Mouse (Mus musculus): ENCODE results near the gene Klc4. TPM values are rescaled to one million over a fixed set of nuclear protein-coding genes. Genes with fewer than 3 reads are reported as not detected.

The Klc4 gene
- polyA plus RNA-seq, 1 experiment from 2014 or later, result 29.1 TPM

GRCm38 (mm10) chr17:46624598-46624997 is 21.2 kb downstream of the Klc4 start:
- 64% methylated on average over 12 of the region's 12 CpGs for WGBS
- Histone ChIP-seq H3K27me3 (ENCODE audit: poor library complexity, severe bottlenecking) (no peaks in the 10 kb centered on the region), H3K27ac (peak overlapping the region; percentile 48)

GRCm38 (mm10) chr17:46623819-46624557 is 21.8 kb downstream of the Klc4 start:
- Histone ChIP-seq H3K9me3 (0 out of 2 replicates have a peak, but pooled peaks cover 4% of the 10 kb centered on the region), H3K27me3 (ENCODE audit: poor library complexity, severe bottlenecking) (no peaks in the 10 kb centered on the region), H3K36me3 (replicated peaks) (peaks cover 10% of the 10 kb centered on the region), H3K27ac (peak overlapping the region; percentile 48), H3K4me3 (peak overlapping the region; percentile 8; the same call in 1 of the 2 replicates), H3K4me1 (peaks cover 93% of the 10 kb centered on the region)
- 47% methylated on average over 10 of the region's 10 CpGs for WGBS
- DNase-seq (ENCODE audit: extremely low spot score, low spot score), result no peak

More at GRCm38 (mm10) chr17:46624598-46624997, 21.2 kb downstream of the Klc4 start:
- H3K4me1 ChIP-seq, result peaks cover 91% of the 10 kb centered on the region
- peaks cover 10% of the 10 kb centered on the region for H3K36me3 ChIP-seq (replicated peaks)
- H3K4me3 ChIP-seq, result peak overlapping the region; percentile 8; the same call in 1 of the 2 replicates
- DNase-seq (ENCODE audit: extremely low spot score, low spot score), result no peak
- 0 out of 2 replicates have a peak, but pooled peaks cover 4% of the 10 kb centered on the region for H3K9me3 ChIP-seq

- DNase-seq (ENCODE audit: extremely low spot score, low spot score), result no peak
- Histone ChIP-seq H3K36me3 (replicated peaks) (peaks cover 10% of the 10 kb centered on the region), H3K27ac (peak overlapping the region; percentile 48), H3K27me3 (ENCODE audit: poor library complexity, severe bottlenecking) (no peaks in the 10 kb centered on the region), H3K4me3 (no peak overlapping the region; the same call in 1 of the 2 replicates), H3K9me3 (0 out of 2 replicates have a peak, but pooled peaks cover 4% of the 10 kb centered on the region), H3K4me1 (peaks cover 99% of the 10 kb centered on the region)
- WGBS, result 85% methylated on average over 11 of the region's 11 CpGs
Measured at GRCm38 (mm10) chr17:46622269-46622668, 23.6 kb downstream of the Klc4 start.

GRCm38 (mm10) chr17:46621324-46621723 is 24.5 kb downstream of the Klc4 start:
- 0 out of 2 replicates have a peak, but pooled peaks cover 4% of the 10 kb centered on the region for H3K9me3 ChIP-seq
- H3K36me3 ChIP-seq (replicated peaks), result peaks cover 10% of the 10 kb centered on the region
- H3K27me3 ChIP-seq (ENCODE audit: poor library complexity, severe bottlenecking), result no peaks in the 10 kb centered on the region
- no peak overlapping the region for H3K27ac ChIP-seq
- no peak overlapping the region for H3K4me3 ChIP-seq
- DNase-seq (ENCODE audit: extremely low spot score, low spot score), result no peak
- 83% methylated on average over 15 of the region's 15 CpGs for WGBS
- H3K4me1 ChIP-seq, result peaks cover 99% of the 10 kb centered on the region

- DNase-seq (ENCODE audit: extremely low spot score, low spot score), result no peak
- Histone ChIP-seq H3K36me3 (replicated peaks) (peaks cover 13% of the 10 kb centered on the region), H3K4me3 (peak overlapping the region; percentile 44), H3K27me3 (ENCODE audit: poor library complexity, severe bottlenecking) (no peaks in the 10 kb centered on the region), H3K4me1 (peaks cover 97% of the 10 kb centered on the region), H3K9me3 (0 out of 2 replicates have a peak, but pooled peaks cover 4% of the 10 kb centered on the region), H3K27ac (peak overlapping the region; percentile 96)
- WGBS, result 29% methylated on average over 16 of the region's 16 CpGs
Measured at GRCm38 (mm10) chr17:46619683-46620357, 26.0 kb downstream of the Klc4 start.

- Histone ChIP-seq H3K4me1 (peaks cover 96% of the 10 kb centered on the region), H3K4me3 (peak overlapping the region; percentile 44)
- 2% methylated on average over 27 of the region's 27 CpGs for WGBS
Measured at GRCm38 (mm10) chr17:46618769-46619682, 26.8 kb downstream of the Klc4 start.

GRCm38 (mm10) chr17:46618394-46618768 is 27.4 kb downstream of the Klc4 start:
- Histone ChIP-seq H3K9me3 (0 out of 2 replicates have a peak, but pooled peaks cover 4% of the 10 kb centered on the region), H3K4me1 (peaks cover 96% of the 10 kb centered on the region), H3K4me3 (peak overlapping the region; percentile 44), H3K27me3 (ENCODE audit: poor library complexity, severe bottlenecking) (no peaks in the 10 kb centered on the region), H3K27ac (peak overlapping the region; percentile 96), H3K36me3 (replicated peaks) (peaks cover 13% of the 10 kb centered on the region)
- WGBS, result under 1% methylated on average over 6 of the region's 6 CpGs
- DNase-seq (ENCODE audit: extremely low spot score, low spot score), result peak; percentile 50

More at GRCm38 (mm10) chr17:46618769-46619682, 26.8 kb downstream of the Klc4 start:
- Histone ChIP-seq H3K27me3 (ENCODE audit: poor library complexity, severe bottlenecking) (no peaks in the 10 kb centered on the region), H3K27ac (peak overlapping the region; percentile 96), H3K36me3 (replicated peaks) (peaks cover 13% of the 10 kb centered on the region), H3K9me3 (0 out of 2 replicates have a peak, but pooled peaks cover 4% of the 10 kb centered on the region)
- peak; percentile 68 for DNase-seq (ENCODE audit: extremely low spot score, low spot score)

- H3K4me3 ChIP-seq, result peak overlapping the region; percentile 44
- H3K9me3 ChIP-seq, result 0 out of 2 replicates have a peak, but pooled peaks cover 4% of the 10 kb centered on the region
- peak overlapping the region; percentile 96 for H3K27ac ChIP-seq
- peaks cover 13% of the 10 kb centered on the region for H3K36me3 ChIP-seq (replicated peaks)
- H3K27me3 ChIP-seq (ENCODE audit: poor library complexity, severe bottlenecking), result no peaks in the 10 kb centered on the region
- 63% methylated on average over 12 of the region's 12 CpGs for WGBS
- no peak for DNase-seq (ENCODE audit: extremely low spot score, low spot score)
- H3K4me1 ChIP-seq, result peaks cover 96% of the 10 kb centered on the region
Measured at GRCm38 (mm10) chr17:46617799-46618198, 28.0 kb downstream of the Klc4 start.

- WGBS, result 39% methylated on average over 3 of the region's 3 CpGs
- Histone ChIP-seq H3K9me3 (no peaks in the 10 kb centered on the region), H3K27ac (peak overlapping the region; percentile 79), H3K27me3 (ENCODE audit: poor library complexity, severe bottlenecking) (no peaks in the 10 kb centered on the region), H3K4me3 (0 out of 2 replicates have a peak overlapping the region, but pooled peaks have one; percentile 14), H3K36me3 (replicated peaks) (peaks cover 13% of the 10 kb centered on the region), H3K4me1 (peaks cover 80% of the 10 kb centered on the region)
- no peak for DNase-seq (ENCODE audit: extremely low spot score, low spot score)
Measured at GRCm38 (mm10) chr17:46613229-46613628, 32.6 kb downstream of the Klc4 start.

GRCm38 (mm10) chr17:46612820-46613219 is 33.0 kb downstream of the Klc4 start:
- Histone ChIP-seq H3K36me3 (replicated peaks) (peaks cover 13% of the 10 kb centered on the region), H3K4me1 (peaks cover 76% of the 10 kb centered on the region), H3K27me3 (ENCODE audit: poor library complexity, severe bottlenecking) (no peaks in the 10 kb centered on the region), H3K27ac (peak overlapping the region; percentile 79), H3K4me3 (0 out of 2 replicates have a peak overlapping the region, but pooled peaks have one; percentile 14), H3K9me3 (no peaks in the 10 kb centered on the region)
- DNase-seq (ENCODE audit: extremely low spot score, low spot score), result no peak
- 50% methylated on average over 4 of the region's 4 CpGs for WGBS

GRCm38 (mm10) chr17:46612189-46612588 is 33.6 kb downstream of the Klc4 start:
- H3K4me1 ChIP-seq, result peaks cover 70% of the 10 kb centered on the region
- H3K27me3 ChIP-seq (ENCODE audit: poor library complexity, severe bottlenecking), result no peaks in the 10 kb centered on the region
- H3K4me3 ChIP-seq, result no peak overlapping the region
- whole genome bisulfite sequencing, result 74% methylated on average over 2 of the region's 2 CpGs
- H3K27ac ChIP-seq, result peak overlapping the region; percentile 79; the same call in 1 of the 2 replicates
- no peaks in the 10 kb centered on the region for H3K9me3 ChIP-seq
- H3K36me3 ChIP-seq (replicated peaks), result peaks cover 13% of the 10 kb centered on the region
- no peak for DNase-seq (ENCODE audit: extremely low spot score, low spot score)

GRCm38 (mm10) chr17:46611316-46611715 is 34.5 kb downstream of the Klc4 start:
- no peak for DNase-seq (ENCODE audit: extremely low spot score, low spot score)
- Histone ChIP-seq H3K9me3 (no peaks in the 10 kb centered on the region), H3K36me3 (replicated peaks) (peaks cover 13% of the 10 kb centered on the region), H3K27ac (no peak overlapping the region), H3K4me3 (no peak overlapping the region), H3K4me1 (peaks cover 61% of the 10 kb centered on the region), H3K27me3 (ENCODE audit: poor library complexity, severe bottlenecking) (no peaks in the 10 kb centered on the region)
- 89% methylated on average over 6 of the region's 6 CpGs for WGBS

Data from forebrain, embryonic 10.5 days (tissue).